Mouse (Mus musculus): ENCODE results near the gene Gpr3. TPM values are rescaled to one million over a fixed set of nuclear protein-coding genes. Genes with fewer than 3 reads are reported as not detected.
A peak's percentile ranks its signal among the peaks of the same experiment; 100 is the strongest.

The Gpr3 gene
- polyA plus RNA-seq, 1 experiment from 2014 or later, result 0.37 TPM

- ATAC-seq (replicated peaks; ENCODE audit: low FRiP score) (no peak), DNase-seq (ENCODE audit: low spot score) (peak; percentile 62)
- H3K36me3 ChIP-seq (ENCODE audit: control insufficient read depth, insufficient read depth, low read length), result no peaks in the 10 kb centered on the region; the same call in none of the 2 replicates
- 46% methylated on average over 21 of the region's 21 CpGs for WGBS
- H3K9me3 ChIP-seq (ENCODE audit: control insufficient read depth, low read length), result no peaks in the 10 kb centered on the region
- H3K4me2 ChIP-seq (ENCODE audit: low read depth, low read length, severe bottlenecking), result no peak overlapping the region
- H3K27ac ChIP-seq (ENCODE audit: low read depth, low read length), result no peak overlapping the region
- peaks cover 35% of the 10 kb centered on the region for H3K4me1 ChIP-seq (replicated peaks; ENCODE audit: control insufficient read depth, insufficient read depth, low read length)
- H3K4me3 ChIP-seq (ENCODE audit: low read depth, low read length), result no peak overlapping the region
- H3K27me3 ChIP-seq (ENCODE audit: control insufficient read depth, insufficient read depth, low read length), result no peaks in the 10 kb centered on the region; the same call in 1 of the 2 replicates
- H3K9ac ChIP-seq (ENCODE audit: low read length), result peak overlapping the region; percentile 5; the same call in 1 of the 2 replicates
These were observed 12.0 kb downstream of the Gpr3 start for GRCm38 (mm10) chr4:133200343-133200742.

DNA sequence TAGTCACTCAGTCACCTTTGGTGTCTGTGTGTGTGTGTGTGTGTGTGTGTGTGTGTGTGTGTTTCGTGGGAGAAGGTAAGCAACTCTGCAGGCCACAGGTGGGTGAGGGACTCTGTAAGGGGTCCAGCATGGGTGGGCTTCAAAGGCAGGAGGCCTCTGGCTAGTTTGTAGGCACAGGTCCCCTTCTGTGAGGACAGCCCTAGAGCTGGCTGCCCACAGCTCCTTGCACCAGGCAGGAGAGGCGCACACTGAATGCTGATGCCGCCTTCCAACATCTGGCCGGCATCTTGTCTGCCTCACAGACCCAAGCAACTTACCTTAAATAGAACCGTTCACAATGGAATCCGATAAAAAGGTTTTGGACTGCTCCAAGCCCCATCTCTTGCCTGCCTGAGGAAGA, 12.6 kb downstream of the Gpr3 start:
- no peaks in the 10 kb centered on the region; the same call in 1 of the 2 replicates for H3K27me3 ChIP-seq (ENCODE audit: control insufficient read depth, insufficient read depth, low read length)
- H3K9ac ChIP-seq (ENCODE audit: low read length), result no peak overlapping the region; the same call in 1 of the 2 replicates
- no peak overlapping the region for H3K4me2 ChIP-seq (ENCODE audit: low read depth, low read length, severe bottlenecking)
- WGBS, result 70% methylated on average over 6 of the region's 6 CpGs
- no peak overlapping the region for H3K27ac ChIP-seq (ENCODE audit: low read depth, low read length)
- no peaks in the 10 kb centered on the region for H3K9me3 ChIP-seq (ENCODE audit: control insufficient read depth, low read length)
- no peak for ATAC-seq (replicated peaks; ENCODE audit: low FRiP score)
- no peak overlapping the region for H3K4me3 ChIP-seq (ENCODE audit: low read depth, low read length)
- DNase-seq (ENCODE audit: low spot score), result no peak
- no peaks in the 10 kb centered on the region; the same call in none of the 2 replicates for H3K36me3 ChIP-seq (ENCODE audit: control insufficient read depth, insufficient read depth, low read length)
- H3K4me1 ChIP-seq (replicated peaks; ENCODE audit: control insufficient read depth, insufficient read depth, low read length), result peaks cover 35% of the 10 kb centered on the region

DNA sequence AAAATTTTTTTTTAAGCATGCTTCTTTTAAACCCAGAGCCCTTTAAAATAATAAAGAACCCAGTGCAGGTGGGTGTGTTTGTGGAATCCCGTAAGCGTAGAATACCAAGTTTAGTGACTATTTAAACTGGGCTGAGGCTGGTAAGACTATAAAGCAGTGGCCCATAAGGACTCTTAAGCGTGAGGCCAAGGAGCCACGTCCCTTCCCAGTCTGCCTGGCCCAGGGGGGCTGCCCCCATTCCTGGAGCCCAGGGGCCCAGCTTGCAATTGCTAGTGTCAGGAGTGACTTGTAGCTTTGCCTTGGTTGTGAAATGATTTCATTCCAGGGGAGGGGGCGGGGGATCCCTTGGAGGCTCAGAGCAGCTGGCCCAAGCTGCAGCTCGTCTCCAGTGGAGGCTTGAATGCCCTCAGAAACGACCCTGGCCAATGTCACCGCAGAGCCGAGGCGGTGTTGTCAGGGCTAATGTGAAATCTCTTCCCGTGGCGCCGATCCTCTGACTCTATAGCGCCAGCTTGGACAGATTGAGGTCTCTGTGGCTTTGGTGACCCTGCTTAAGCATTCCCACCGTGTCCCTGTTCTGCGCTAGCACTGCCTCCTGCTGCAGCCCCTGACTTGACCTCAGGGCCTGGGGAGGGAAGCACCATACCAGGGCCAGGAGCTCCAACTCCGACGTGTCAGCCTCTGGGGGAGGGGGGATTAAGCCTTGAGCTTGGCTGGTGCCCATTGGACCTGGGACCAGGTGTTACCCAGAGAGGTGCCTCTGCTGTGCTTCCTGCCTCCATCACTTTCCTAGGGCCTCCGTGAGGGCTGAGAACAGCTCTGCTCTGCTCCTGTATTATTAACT, 13.8 kb downstream of the Gpr3 start:
- 10% methylated on average over 19 of the region's 19 CpGs for WGBS
- Histone ChIP-seq H3K4me1 (replicated peaks; ENCODE audit: control insufficient read depth, insufficient read depth, low read length) (peaks cover 35% of the 10 kb centered on the region), H3K36me3 (ENCODE audit: control insufficient read depth, insufficient read depth, low read length) (no peaks in the 10 kb centered on the region; the same call in none of the 2 replicates), H3K9me3 (ENCODE audit: control insufficient read depth, low read length) (no peaks in the 10 kb centered on the region), H3K27ac (ENCODE audit: low read depth, low read length) (peak overlapping the region; percentile 81), H3K27me3 (ENCODE audit: control insufficient read depth, insufficient read depth, low read length) (no peaks in the 10 kb centered on the region; the same call in 1 of the 2 replicates), H3K4me2 (ENCODE audit: low read depth, low read length, severe bottlenecking) (no peak overlapping the region), H3K4me3 (ENCODE audit: low read depth, low read length) (no peak overlapping the region), H3K9ac (ENCODE audit: low read length) (peak overlapping the region; percentile 27; the same call in 1 of the 2 replicates)
- DNase-seq (ENCODE audit: low spot score) (peak; percentile 67), ATAC-seq (replicated peaks; ENCODE audit: low FRiP score) (no peak)

GRCm38 (mm10) chr4:133197801-133198286, 14.5 kb downstream of the Gpr3 start:
- H3K9me3 ChIP-seq (ENCODE audit: control insufficient read depth, low read length), result no peaks in the 10 kb centered on the region
- no peak overlapping the region for H3K4me3 ChIP-seq (ENCODE audit: low read depth, low read length)
- H3K27ac ChIP-seq (ENCODE audit: low read depth, low read length), result peak overlapping the region; percentile 81
- peaks cover 35% of the 10 kb centered on the region for H3K4me1 ChIP-seq (replicated peaks; ENCODE audit: control insufficient read depth, insufficient read depth, low read length)
- H3K36me3 ChIP-seq (ENCODE audit: control insufficient read depth, insufficient read depth, low read length), result peaks cover 4% of the 10 kb centered on the region
- no peaks in the 10 kb centered on the region; the same call in 1 of the 2 replicates for H3K27me3 ChIP-seq (ENCODE audit: control insufficient read depth, insufficient read depth, low read length)
- DNase-seq (ENCODE audit: low spot score), result peak; percentile 72
- WGBS, result 9% methylated on average over 13 of the region's 13 CpGs
- peak overlapping the region; percentile 37 for H3K9ac ChIP-seq (ENCODE audit: low read length)
- peak; percentile 42; the same call in 1 of the 2 replicates for ATAC-seq (replicated peaks; ENCODE audit: low FRiP score)
- H3K4me2 ChIP-seq (ENCODE audit: low read depth, low read length, severe bottlenecking), result peak overlapping the region; percentile 8; the same call in 1 of the 2 replicates

- H3K36me3 ChIP-seq (ENCODE audit: control insufficient read depth, insufficient read depth, low read length), result peaks cover 5% of the 10 kb centered on the region
- ATAC-seq (replicated peaks; ENCODE audit: low FRiP score) (0 out of 2 replicates have a peak, but pooled peaks have one; percentile 19), DNase-seq (ENCODE audit: low spot score) (peak; percentile 59)
- H3K9me3 ChIP-seq (ENCODE audit: control insufficient read depth, low read length), result no peaks in the 10 kb centered on the region
- H3K4me3 ChIP-seq (ENCODE audit: low read depth, low read length), result no peak overlapping the region
- H3K27ac ChIP-seq (ENCODE audit: low read depth, low read length), result peak overlapping the region; percentile 81
- WGBS, result 8% methylated on average over 5 of the region's 5 CpGs
- no peak overlapping the region for H3K4me2 ChIP-seq (ENCODE audit: low read depth, low read length, severe bottlenecking)
- peaks cover 35% of the 10 kb centered on the region for H3K4me1 ChIP-seq (replicated peaks; ENCODE audit: control insufficient read depth, insufficient read depth, low read length)
- H3K27me3 ChIP-seq (ENCODE audit: control insufficient read depth, insufficient read depth, low read length), result no peaks in the 10 kb centered on the region; the same call in 1 of the 2 replicates
- peak overlapping the region; percentile 37 for H3K9ac ChIP-seq (ENCODE audit: low read length)
These were observed 15.0 kb downstream of the Gpr3 start for GRCm38 (mm10) chr4:133197355-133197754.

DNA sequence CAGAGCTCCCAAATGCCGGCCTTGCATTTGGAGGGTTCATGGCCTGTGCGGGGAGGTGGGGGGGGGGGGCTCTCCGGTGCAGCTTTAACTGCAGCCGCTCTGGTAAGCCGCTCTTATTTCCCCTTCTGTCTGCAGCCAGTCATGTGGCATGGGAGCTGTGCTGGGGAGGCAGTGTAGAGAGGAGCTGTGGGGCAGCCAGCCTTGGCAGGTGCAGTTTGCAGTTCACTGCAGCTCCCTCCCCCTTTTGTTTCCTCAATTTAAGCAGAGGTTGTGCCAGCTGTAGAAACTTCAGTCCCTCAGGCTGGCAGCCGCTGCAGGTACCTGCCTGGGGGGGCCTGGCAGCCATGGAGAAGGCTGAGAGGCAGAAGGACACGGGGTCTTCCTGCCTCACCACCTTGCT, 15.5 kb downstream of the Gpr3 start:
- Histone ChIP-seq H3K4me2 (ENCODE audit: low read depth, low read length, severe bottlenecking) (no peak overlapping the region), H3K27me3 (ENCODE audit: control insufficient read depth, insufficient read depth, low read length) (no peaks in the 10 kb centered on the region; the same call in 1 of the 2 replicates), H3K9ac (ENCODE audit: low read length) (peak overlapping the region; percentile 35; the same call in 1 of the 2 replicates), H3K36me3 (ENCODE audit: control insufficient read depth, insufficient read depth, low read length) (peaks cover 7% of the 10 kb centered on the region), H3K4me1 (replicated peaks; ENCODE audit: control insufficient read depth, insufficient read depth, low read length) (peaks cover 35% of the 10 kb centered on the region), H3K27ac (ENCODE audit: low read depth, low read length) (peak overlapping the region; percentile 81), H3K9me3 (ENCODE audit: control insufficient read depth, low read length) (no peaks in the 10 kb centered on the region), H3K4me3 (ENCODE audit: low read depth, low read length) (no peak overlapping the region)
- no peak for DNase-seq (ENCODE audit: low spot score)
- no peak for ATAC-seq (replicated peaks; ENCODE audit: low FRiP score)
- 25% methylated on average over 7 of the region's 7 CpGs for WGBS

GRCm38 (mm10) chr4:133196136-133196535, 16.2 kb downstream of the Gpr3 start:
- H3K27me3 ChIP-seq (ENCODE audit: control insufficient read depth, insufficient read depth, low read length), result no peaks in the 10 kb centered on the region; the same call in 1 of the 2 replicates
- no peaks in the 10 kb centered on the region for H3K9me3 ChIP-seq (ENCODE audit: control insufficient read depth, low read length)
- H3K9ac ChIP-seq (ENCODE audit: low read length), result no peak overlapping the region
- peaks cover 14% of the 10 kb centered on the region for H3K36me3 ChIP-seq (ENCODE audit: control insufficient read depth, insufficient read depth, low read length)
- no peak overlapping the region for H3K4me3 ChIP-seq (ENCODE audit: low read depth, low read length)
- WGBS, result 94% methylated on average over 2 of the region's 2 CpGs
- H3K27ac ChIP-seq (ENCODE audit: low read depth, low read length), result peak overlapping the region; percentile 81; the same call in 1 of the 2 replicates
- no peak for DNase-seq (ENCODE audit: low spot score)
- ATAC-seq (replicated peaks; ENCODE audit: low FRiP score), result no peak
- peaks cover 35% of the 10 kb centered on the region for H3K4me1 ChIP-seq (replicated peaks; ENCODE audit: control insufficient read depth, insufficient read depth, low read length)
- no peak overlapping the region for H3K4me2 ChIP-seq (ENCODE audit: low read depth, low read length, severe bottlenecking)

GRCm38 (mm10) chr4:133195014-133195413, 17.3 kb downstream of the Gpr3 start:
- Histone ChIP-seq H3K27me3 (ENCODE audit: control insufficient read depth, insufficient read depth, low read length) (no peaks in the 10 kb centered on the region), H3K4me1 (replicated peaks; ENCODE audit: control insufficient read depth, insufficient read depth, low read length) (peaks cover 26% of the 10 kb centered on the region), H3K9me3 (ENCODE audit: control insufficient read depth, low read length) (no peaks in the 10 kb centered on the region), H3K4me2 (ENCODE audit: low read depth, low read length, severe bottlenecking) (no peak overlapping the region), H3K36me3 (ENCODE audit: control insufficient read depth, insufficient read depth, low read length) (peaks cover 14% of the 10 kb centered on the region), H3K9ac (ENCODE audit: low read length) (no peak overlapping the region), H3K4me3 (ENCODE audit: low read depth, low read length) (no peak overlapping the region), H3K27ac (ENCODE audit: low read depth, low read length) (no peak overlapping the region)
- ATAC-seq (replicated peaks; ENCODE audit: low FRiP score), result no peak
- no peak for DNase-seq (ENCODE audit: low spot score)
- 78% methylated on average over 4 of the region's 4 CpGs for WGBS
